In genomic region chr10:117560396-117561278, GRCm38 (mm10) we compare ENCODE assay signal across 24 mouse cellular contexts.
"Had no signal": no experiment of that assay in that cellular context is flagged by ENCODE, and none has a peak within 500 bp of the region (broad histone marks: within the 10 kb centered on the region; RNA-seq: fewer than 3 reads in every experiment).

No protein-coding gene starts in this region.

- H3K9me3 ChIP-seq: heart, embryonic 13.5 days; heart, embryonic 15.5 days; hindbrain, embryonic 15.5 days; kidney, embryonic 15.5 days; limb, embryonic 10.5 days; limb, embryonic 12.5 days had no signal

- H3K4me3 ChIP-seq: heart, adult 2 months; heart, embryonic 13.5 days; heart, embryonic 15.5 days; hindbrain, embryonic 15.5 days; kidney, embryonic 15.5 days; left cerebral cortex, adult 2 months; limb, embryonic 10.5 days; limb, embryonic 12.5 days had no signal

- H3K9ac ChIP-seq: heart, embryonic 13.5 days; heart, embryonic 15.5 days; hindbrain, embryonic 15.5 days; kidney, embryonic 15.5 days; limb, embryonic 12.5 days had no signal

- H3K4me2 ChIP-seq: heart, embryonic 11.5 days; heart, embryonic 13.5 days; heart, embryonic 15.5 days; limb, embryonic 12.5 days; liver, embryonic 11.5 days had no signal

- H3K27me3 ChIP-seq: heart, embryonic 13.5 days; heart, embryonic 15.5 days; hindbrain, embryonic 15.5 days; kidney, embryonic 15.5 days; limb, embryonic 12.5 days had no signal

- H3K27ac ChIP-seq: heart, adult 2 months; heart, embryonic 13.5 days; heart, embryonic 15.5 days; hindbrain, embryonic 15.5 days; hindbrain, postnatal 0 days; kidney, embryonic 15.5 days; kidney, postnatal 0 days; left cerebral cortex, adult 2 months; limb, embryonic 12.5 days had no signal

- H3K36me3 ChIP-seq: heart, embryonic 13.5 days; heart, embryonic 15.5 days; hindbrain, embryonic 15.5 days; kidney, embryonic 15.5 days; limb, embryonic 10.5 days; limb, embryonic 12.5 days had no signal

- H3K4me1 ChIP-seq: heart, embryonic 13.5 days; heart, embryonic 15.5 days had no signal

- ATAC-seq: hindbrain, postnatal 0 days; intestine, embryonic 16.5 days had no signal

- DNase-seq: gastrocnemius, postnatal 14 days; gastrocnemius, postnatal 36 days; heart, adult 11 months; heart, postnatal 14 days; heart, postnatal 36 days; kidney, adult 11 months; kidney, adult 2 months; kidney, adult 9 months; kidney, postnatal 14 days; kidney, postnatal 36 days; liver had no signal
